Mouse (Mus musculus) forebrain, embryonic 16.5 days (tissue): ENCODE data around the gene Mta1. TPM values are rescaled to one million over a fixed set of nuclear protein-coding genes. Genes with fewer than 3 reads are reported as not detected.

Experiments used
- ATAC-seq: fragments of 200-750 bp; cut with Nextera tagmentation; 2 replicates; pipeline ENCODE4 v1.8.0; 2017; ENCODE audit warnings: mild to moderate bottlenecking, moderate library complexity
- H3K27ac ChIP-seq: fragments of 300-500 bp; sonication (generic); 2 replicates; pipeline ENCODE4 v1.5.1; 2014; ENCODE audit warnings: low read length, control low read depth
- H3K27me3 ChIP-seq: fragments of 300-500 bp; sonication (generic); replicated peaks from 2 replicates; pipeline ENCODE4 v1.6.1; 2014; ENCODE audit warnings: low read length; ENCODE audit not compliant: control insufficient read depth, insufficient read depth
- H3K36me3 ChIP-seq: fragments of 300-500 bp; sonication (generic); 2 replicates; pipeline ENCODE4 v1.6.1; 2014; ENCODE audit not compliant: control insufficient read depth, insufficient read depth
- H3K4me1 ChIP-seq: fragments of 300-500 bp; sonication (generic); replicated peaks from 2 replicates; pipeline ENCODE4 v1.6.1; 2014; ENCODE audit warnings: low read length; ENCODE audit not compliant: control insufficient read depth, insufficient read depth
- H3K4me2 ChIP-seq: fragments of 300-500 bp; sonication (generic); 2 replicates; pipeline ENCODE4 v1.6.1; 2014; ENCODE audit warnings: mild to moderate bottlenecking, low read length, control low read depth
- H3K4me3 ChIP-seq: fragments of 300-500 bp; sonication (generic); replicated peaks from 2 replicates; pipeline ENCODE4 v1.5.1; 2014; ENCODE audit warnings: mild to moderate bottlenecking, low read length, control low read depth
- H3K9ac ChIP-seq: fragments of 300-500 bp; sonication (generic); replicated peaks from 2 replicates; pipeline ENCODE4 v1.6.1; 2014; ENCODE audit warnings: low read depth, low read length, control low read depth
- H3K9me3 ChIP-seq: fragments of 300-500 bp; sonication (generic); 2 replicates; pipeline ENCODE4 v1.6.1; 2016; ENCODE audit warnings: low read length; ENCODE audit not compliant: control insufficient read depth
- WGBS: fragments of 180-500 bp; shearing (Covaris S2); extraction: QIAGEN DNeasy Blood & Tissue Kit; methylation state at CpG from one replicate; pipeline ENCODE4 v1.1.7; 2014; 5-methylcytosine and 5-hydroxymethylcytosine counted together
- microRNA-seq: library from miRNA; unstranded; fragments of <30 nt; microRNA quantifications from one replicate; pipeline ENCODE4, GENCODE M21; 2017
- polyA plus RNA-seq: library from polyadenylated mRNA; unstranded; fragments of >200 nt; fragmentation: Nextera tagmentation; extraction: Ambion mirVana; gene quantifications from 2 replicates; pipeline ENCODE4 v1.2.1, GENCODE M21; 2015

Mta1 gene
- polyA plus RNA-seq, 1 experiment from 2014 or later, result 15.6 TPM

DNA sequence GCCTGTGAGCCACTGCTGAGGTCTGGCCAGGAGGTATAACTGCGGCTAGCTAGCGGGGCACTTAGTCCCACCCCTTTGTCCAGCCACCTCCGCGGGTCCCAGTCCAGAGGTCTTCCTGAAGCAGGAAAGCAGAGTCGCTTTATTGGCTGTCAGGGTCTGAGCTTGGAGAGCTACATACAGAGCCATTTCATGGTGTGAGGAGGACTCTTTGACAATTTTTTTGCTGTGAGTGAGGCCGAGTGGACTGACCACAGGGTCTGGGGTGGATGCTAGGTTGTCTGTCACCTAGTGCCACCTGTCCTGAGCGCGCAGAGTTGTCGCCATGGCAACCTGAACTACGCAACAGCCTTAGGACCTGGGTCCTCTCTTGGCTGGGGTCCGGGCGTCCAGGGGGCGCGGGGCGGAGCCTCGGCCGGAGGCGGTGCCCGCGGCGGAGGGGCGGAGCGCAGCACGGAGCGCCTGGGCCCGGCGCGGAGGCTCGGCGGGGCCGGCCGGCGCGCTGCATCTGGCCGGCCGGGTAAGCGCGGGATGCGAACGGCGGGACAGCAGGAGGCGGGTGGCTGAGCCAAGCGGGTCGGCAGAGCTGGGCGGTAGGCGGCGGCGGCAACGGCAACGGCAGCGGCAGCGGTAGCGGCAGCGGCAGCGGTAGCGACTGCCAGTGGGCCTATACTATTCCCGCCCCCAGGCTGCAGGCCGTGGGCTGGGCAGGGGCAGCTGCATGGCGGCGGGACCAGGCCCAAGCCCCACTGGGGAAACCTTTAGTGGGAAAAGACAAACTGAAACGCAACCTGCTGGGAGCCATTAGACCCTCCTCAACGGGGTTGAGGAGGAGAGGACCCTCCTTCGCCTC lies 87.6 kb downstream of the Mta1 start, which contains the start of gene Tmem121:
Gene Tmem121 (plus strand): TSS at position 489 of the 850 bp plus-strand sequence.
- Histone ChIP-seq H3K4me1 (peaks cover 28% of the 10 kb centered on the region), H3K27me3 (no peaks in the 10 kb centered on the region), H3K36me3 (peaks cover 19% of the 10 kb centered on the region), H3K4me2 (peak within 1 kb of the TSS; percentile 93), H3K4me3 (peak within 1 kb of the TSS; percentile 84), H3K9ac (peak within 1 kb of the TSS; percentile 87), H3K27ac (peak within 1 kb of the TSS; percentile 37; the same call in 1 of the 2 replicates), H3K9me3 (no peaks in the 10 kb centered on the region)
- peak; percentile 61 for ATAC-seq
- WGBS, result 1% methylated on average over 63 of the region's 63 CpGs

DNA sequence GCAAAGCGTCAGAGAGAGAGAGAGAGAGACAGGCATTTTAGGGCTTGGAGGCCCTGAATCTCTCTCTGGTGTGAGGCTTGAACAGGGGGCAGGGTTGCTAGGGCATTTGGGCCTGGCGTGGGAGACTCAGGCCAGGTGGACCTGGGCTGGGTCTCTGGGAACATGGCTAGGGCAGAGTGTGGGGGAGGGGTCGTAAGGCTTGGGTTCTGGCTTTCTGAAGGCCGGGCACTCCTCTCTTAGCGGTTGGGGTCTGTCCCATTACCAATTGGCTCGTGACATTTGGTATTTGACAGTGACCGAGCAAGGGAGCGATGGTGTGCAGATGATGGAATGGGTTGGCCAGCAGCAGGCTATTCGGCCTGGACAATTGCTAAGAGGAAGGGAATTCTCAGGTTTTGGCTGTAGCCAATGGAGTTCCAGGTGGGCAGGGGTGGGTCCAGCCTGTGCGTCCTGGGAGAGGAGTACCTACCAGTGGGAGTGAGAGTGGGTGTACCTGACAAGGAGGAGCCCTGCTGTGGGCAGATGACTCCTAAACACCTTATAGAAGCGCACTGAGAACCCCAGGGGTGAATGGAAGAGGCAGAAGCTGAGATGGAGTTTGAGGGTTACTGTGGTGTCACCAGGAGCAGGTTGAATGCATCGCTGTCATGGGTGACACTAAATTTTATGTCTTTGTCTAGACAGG lies 88.4 kb downstream of the Mta1 start:
- Histone ChIP-seq H3K9me3 (no peaks in the 10 kb centered on the region), H3K4me2 (peak overlapping the region; percentile 93), H3K27ac (peak overlapping the region; percentile 37; the same call in 1 of the 2 replicates), H3K4me1 (peaks cover 28% of the 10 kb centered on the region), H3K27me3 (no peaks in the 10 kb centered on the region), H3K4me3 (peak overlapping the region; percentile 84), H3K9ac (peak overlapping the region; percentile 87), H3K36me3 (peaks cover 22% of the 10 kb centered on the region)
- 32% methylated on average over 12 of the region's 12 CpGs for WGBS
- ATAC-seq, result peak; percentile 3; the same call in 1 of the 2 replicates

Small RNA genes within 50 kb of the gene (microRNA-seq; reads per million reads assigned to microRNA genes)
- gene Gm44471, result not detected

Other genes with a start within 250 kb of the Mta1 start
- not detected in 2 replicates for gene Gpr132, start 230.1 kb upstream of the Mta1 start, polyA plus RNA-seq
- gene Jag2, start 168.5 kb upstream of the Mta1 start, polyA plus RNA-seq, result 7.9 and 10.7 TPM in 2 replicates
- gene Nudt14, start 156.2 kb upstream of the Mta1 start, polyA plus RNA-seq, result 53.4 and 57.0 TPM in 2 replicates
- 41.4 and 49.7 TPM in 2 replicates for gene Btbd6, start 121.8 kb upstream of the Mta1 start, polyA plus RNA-seq
- 60.8 and 64.6 TPM in 2 replicates for gene Brf1, start 97.6 kb upstream of the Mta1 start, polyA plus RNA-seq
- 21.7 and 23.2 TPM in 2 replicates for gene Pacs2, start 83.8 kb upstream of the Mta1 start, polyA plus RNA-seq
- gene Tex22, start 23.8 kb upstream of the Mta1 start, polyA plus RNA-seq, result not detected in 2 replicates
- gene Crip2, start 42.0 kb downstream of the Mta1 start, polyA plus RNA-seq, result 426 and 444 TPM in 2 replicates
- gene Crip1, start 48.0 kb downstream of the Mta1 start, polyA plus RNA-seq, result 30.6 and 35.2 TPM in 2 replicates
- 20.2 and 21.5 TPM in 2 replicates for gene Tedc1, start 58.1 kb downstream of the Mta1 start, polyA plus RNA-seq
- 38.8 and 46.9 TPM in 2 replicates for gene Tmem121, start 87.7 kb downstream of the Mta1 start, polyA plus RNA-seq